In the genomic region with DNA sequence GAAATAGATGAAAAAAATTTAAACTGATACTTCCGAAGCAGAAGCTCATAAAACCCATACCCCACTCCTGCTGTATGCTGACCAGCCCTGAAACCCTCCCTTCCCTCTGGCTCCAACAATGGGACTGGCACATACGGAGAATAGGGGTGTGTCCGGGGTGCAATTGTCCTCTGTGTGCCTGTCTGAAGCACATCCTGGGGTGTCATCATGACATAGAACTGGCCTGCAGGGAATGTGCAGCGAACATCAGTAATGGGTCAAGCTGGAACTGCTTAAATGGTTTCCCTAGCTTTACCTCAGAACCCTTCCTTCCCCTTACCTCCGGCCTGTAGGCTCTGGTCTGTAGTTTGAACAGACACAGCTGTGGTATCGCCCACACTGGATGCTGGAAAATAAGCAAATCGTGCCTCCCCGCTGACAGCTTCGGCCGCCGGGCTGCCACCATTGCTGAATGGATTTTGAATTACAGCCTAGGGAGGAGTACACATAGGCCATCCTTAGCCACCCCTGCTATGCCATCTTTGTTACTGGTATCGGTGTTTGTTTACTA, we compare ENCODE assay signal across 8 mouse cellular contexts. TPM values are rescaled to one million over a fixed set of nuclear protein-coding genes. Genes with fewer than 3 reads are reported as not detected.
A peak's percentile ranks its signal among the peaks of the same experiment; 100 is the strongest.
DNase-seq lines count a peak whose midpoint lies in the region; ATAC-seq and TF ChIP-seq lines count a peak whose summit lies in the region.

No protein-coding gene starts in this region.

- intact Hi-C loops in heart, postnatal 10 days (cut with DNase I): loop anchor here (5.0 kb wide), 2 partner anchors 83 to 288 kb away; no protein-coding TSS in a partner anchor

- no peak for TF ChIP-seq POLR2A in cortical plate, adult 2 months (IDR thresholded peaks at IDR 0.05; ENCODE audit: extremely low read depth, insufficient read depth, low read length)

- H3K4me3 ChIP-seq in heart, embryonic 15.5 days: peak overlapping the region; percentile 96; the same call in 1 of the 2 replicates
- peak overlapping the region; percentile 78 for H3K4me3 ChIP-seq in cortical plate, adult 2 months (ENCODE audit: insufficient read depth, low read length)
- peak overlapping the region; percentile 100 for H3K4me3 ChIP-seq in hindbrain, embryonic 12.5 days
- peak overlapping the region; percentile 95 for H3K4me3 ChIP-seq in midbrain, embryonic 11.5 days (ENCODE audit: low read depth, low read length)

- no peak for TF ChIP-seq CTCF in cortical plate, adult 2 months (IDR thresholded peaks at IDR 0.05; ENCODE audit: extremely low read depth, insufficient read depth, low read length)

- WGBS in heart, embryonic 15.5 days: 92% methylated on average over 12 of the region's 12 CpGs
- WGBS in hindbrain, embryonic 12.5 days: 90% methylated on average over 12 of the region's 12 CpGs
- WGBS in midbrain, embryonic 11.5 days: 86% methylated on average over 12 of the region's 12 CpGs

- no peak overlapping the region for H3K9ac ChIP-seq in heart, embryonic 15.5 days
- peak overlapping the region; percentile 100; the same call in 1 of the 2 replicates for H3K9ac ChIP-seq in hindbrain, embryonic 12.5 days
- no peak overlapping the region for H3K9ac ChIP-seq in midbrain, embryonic 11.5 days (ENCODE audit: low read length)

- peaks cover 22% of the 10 kb centered on the region for H3K4me1 ChIP-seq in heart, embryonic 15.5 days (replicated peaks)
- peaks cover 4% of the 10 kb centered on the region for H3K4me1 ChIP-seq in cortical plate, adult 2 months (ENCODE audit: control insufficient read depth, insufficient read depth, low read length)
- peaks cover 27% of the 10 kb centered on the region for H3K4me1 ChIP-seq in hindbrain, embryonic 12.5 days
- H3K4me1 ChIP-seq in midbrain, embryonic 11.5 days (ENCODE audit: control insufficient read depth, insufficient read depth, low read length): peaks cover 18% of the 10 kb centered on the region

- H3K36me3 ChIP-seq in heart, embryonic 15.5 days: peaks cover 40% of the 10 kb centered on the region
- peaks cover 55% of the 10 kb centered on the region for H3K36me3 ChIP-seq in hindbrain, embryonic 12.5 days
- H3K36me3 ChIP-seq in midbrain, embryonic 11.5 days (ENCODE audit: control insufficient read depth, insufficient read depth, low read length): peaks cover 15% of the 10 kb centered on the region

- no peak for ATAC-seq in heart, embryonic 15.5 days (replicated peaks; ENCODE audit: insufficient number of reproducible peaks, insufficient read depth, low FRiP score, low read depth)
- ATAC-seq in hindbrain, embryonic 12.5 days (ENCODE audit: low FRiP score): no peak
- no peak for ATAC-seq in midbrain, embryonic 11.5 days (ENCODE audit: low FRiP score)

- no peak overlapping the region for H3K27ac ChIP-seq in heart, embryonic 15.5 days
- no peak overlapping the region for H3K27ac ChIP-seq in cortical plate, adult 2 months (ENCODE audit: insufficient read depth, low read length)
- H3K27ac ChIP-seq in hindbrain, embryonic 12.5 days: no peak overlapping the region
- H3K27ac ChIP-seq in midbrain, embryonic 11.5 days (ENCODE audit: low read depth, low read length): no peak overlapping the region

- H3K9me3 ChIP-seq in heart, embryonic 15.5 days (replicated peaks): no peaks in the 10 kb centered on the region
- H3K9me3 ChIP-seq in hindbrain, embryonic 12.5 days (replicated peaks): no peaks in the 10 kb centered on the region
- no peaks in the 10 kb centered on the region for H3K9me3 ChIP-seq in midbrain, embryonic 11.5 days (ENCODE audit: control insufficient read depth, low read length)

- no peak for DNase-seq in heart, postnatal 10 days
- no peak for DNase-seq in midbrain, embryonic 11.5 days (ENCODE audit: low spot score, missing footprints)
- no peak for DNase-seq in right cerebral cortex, postnatal 36 days (ENCODE audit: low spot score in 2 of 2)
- no peak for DNase-seq in urinary bladder, adult 2 months (ENCODE audit: low spot score)
- no peak for DNase-seq in adrenal gland, adult (ENCODE audit: inconsistent age in 2 of 2, low spot score in 1 of 2)

- H3K4me2 ChIP-seq in heart, embryonic 15.5 days: peak overlapping the region; percentile 91
- peak overlapping the region; percentile 92 for H3K4me2 ChIP-seq in hindbrain, embryonic 12.5 days (replicated peaks)
- H3K4me2 ChIP-seq in midbrain, embryonic 11.5 days: peak overlapping the region; percentile 80

- no peaks in the 10 kb centered on the region for H3K27me3 ChIP-seq in heart, embryonic 15.5 days
- no peaks in the 10 kb centered on the region for H3K27me3 ChIP-seq in hindbrain, embryonic 12.5 days
- H3K27me3 ChIP-seq in midbrain, embryonic 11.5 days (ENCODE audit: control insufficient read depth, insufficient read depth, low read length): no peaks in the 10 kb centered on the region

RNA-seq across cellular contexts. Expression of gene Usf2, which starts 1.6 kb away (rescaled TPM):
- 13.1 and 16.2 TPM in 2 replicates for polyA plus RNA-seq in heart, embryonic 15.5 days (2015; fragmentation: Nextera tagmentation; extraction: Ambion mirVana)
- 100 to 1,000 TPM in 1 of 2 experiments, 10 to 100 TPM in 1; 98.7 to 109 TPM for total RNA-seq in heart, postnatal 10 days (2021)
- 202 and 241 TPM in 2 replicates for polyA plus RNA-seq in cortical plate, adult 2 months (2012; rRNA removed)
- polyA plus RNA-seq in hindbrain, embryonic 12.5 days (2016; fragmentation: Nextera tagmentation; extraction: Ambion mirVana): 29.7 and 32.7 TPM in 2 replicates
- 20.6 and 21.7 TPM in 2 replicates for polyA plus RNA-seq in midbrain, embryonic 11.5 days (2014; fragmentation: Nextera tagmentation; extraction: Ambion mirVana)
- 109 and 118 TPM in 2 replicates for polyA plus RNA-seq in urinary bladder, adult 2 months (2012; rRNA removed)

RNA-seq across cellular contexts. Expression of gene Hamp, which starts 11.2 kb away (rescaled TPM):
- polyA plus RNA-seq in heart, embryonic 15.5 days (2015; fragmentation: Nextera tagmentation; extraction: Ambion mirVana): not detected in 2 replicates
- 1 to 10 TPM; 5.2 to 6.6 TPM for total RNA-seq in heart, postnatal 10 days (2021)
- not detected in 2 replicates for polyA plus RNA-seq in cortical plate, adult 2 months (2012; rRNA removed)
- not detected in 2 replicates for polyA plus RNA-seq in hindbrain, embryonic 12.5 days (2016; fragmentation: Nextera tagmentation; extraction: Ambion mirVana)
- 0.40 TPM in 1 of 2 replicates, not detected in the other for polyA plus RNA-seq in midbrain, embryonic 11.5 days (2014; fragmentation: Nextera tagmentation; extraction: Ambion mirVana)
- not detected in 2 replicates for polyA plus RNA-seq in urinary bladder, adult 2 months (2012; rRNA removed)

RNA-seq across cellular contexts. Expression of gene Lsr, which starts 18.2 kb away (rescaled TPM):
- 7.0 and 18.9 TPM in 2 replicates for polyA plus RNA-seq in heart, embryonic 15.5 days (2015; fragmentation: Nextera tagmentation; extraction: Ambion mirVana)
- total RNA-seq in heart, postnatal 10 days (2021): 1 to 10 TPM; 4.1 to 4.7 TPM
- polyA plus RNA-seq in cortical plate, adult 2 months (2012; rRNA removed): 10.2 and 11.3 TPM in 2 replicates
- 16.6 and 20.2 TPM in 2 replicates for polyA plus RNA-seq in hindbrain, embryonic 12.5 days (2016; fragmentation: Nextera tagmentation; extraction: Ambion mirVana)
- polyA plus RNA-seq in midbrain, embryonic 11.5 days (2014; fragmentation: Nextera tagmentation; extraction: Ambion mirVana): 10.2 and 13.1 TPM in 2 replicates
- 38.0 and 38.9 TPM in 2 replicates for polyA plus RNA-seq in urinary bladder, adult 2 months (2012; rRNA removed)

RNA-seq across cellular contexts. Expression of gene Fam187b, which starts 18.5 kb away (rescaled TPM):
- 0.54 and 0.86 TPM in 2 replicates for polyA plus RNA-seq in heart, embryonic 15.5 days (2015; fragmentation: Nextera tagmentation; extraction: Ambion mirVana)
- total RNA-seq in heart, postnatal 10 days (2021): under 1 TPM; 0.25 to 0.36 TPM
- polyA plus RNA-seq in cortical plate, adult 2 months (2012; rRNA removed): 0.15 and 0.38 TPM in 2 replicates
- 0.89 and 1.4 TPM in 2 replicates for polyA plus RNA-seq in hindbrain, embryonic 12.5 days (2016; fragmentation: Nextera tagmentation; extraction: Ambion mirVana)
- polyA plus RNA-seq in midbrain, embryonic 11.5 days (2014; fragmentation: Nextera tagmentation; extraction: Ambion mirVana): 0.25 and 0.62 TPM in 2 replicates
- polyA plus RNA-seq in urinary bladder, adult 2 months (2012; rRNA removed): 4.9 and 7.7 TPM in 2 replicates

RNA-seq across cellular contexts. Expression of gene Hamp2, which starts 30.6 kb away (rescaled TPM):
- not detected in 2 replicates for polyA plus RNA-seq in heart, embryonic 15.5 days (2015; fragmentation: Nextera tagmentation; extraction: Ambion mirVana)
- total RNA-seq in heart, postnatal 10 days (2021): 1 to 10 TPM; 1.5 to 4.1 TPM
- not detected in 2 replicates for polyA plus RNA-seq in cortical plate, adult 2 months (2012; rRNA removed)
- polyA plus RNA-seq in hindbrain, embryonic 12.5 days (2016; fragmentation: Nextera tagmentation; extraction: Ambion mirVana): not detected in 2 replicates
- polyA plus RNA-seq in midbrain, embryonic 11.5 days (2014; fragmentation: Nextera tagmentation; extraction: Ambion mirVana): not detected in 2 replicates
- not detected in 2 replicates for polyA plus RNA-seq in urinary bladder, adult 2 months (2012; rRNA removed)
